Mouse (Mus musculus): Measurements from ENCODE around the gene Txndc8. TPM values are rescaled to one million over a fixed set of nuclear protein-coding genes. Genes with fewer than 3 reads are reported as not detected.
A peak's percentile ranks its signal among the peaks of the same experiment; 100 is the strongest.

The Txndc8 gene
- polyA plus RNA-seq, 1 experiment from 2014 or later: not detected

DNA sequence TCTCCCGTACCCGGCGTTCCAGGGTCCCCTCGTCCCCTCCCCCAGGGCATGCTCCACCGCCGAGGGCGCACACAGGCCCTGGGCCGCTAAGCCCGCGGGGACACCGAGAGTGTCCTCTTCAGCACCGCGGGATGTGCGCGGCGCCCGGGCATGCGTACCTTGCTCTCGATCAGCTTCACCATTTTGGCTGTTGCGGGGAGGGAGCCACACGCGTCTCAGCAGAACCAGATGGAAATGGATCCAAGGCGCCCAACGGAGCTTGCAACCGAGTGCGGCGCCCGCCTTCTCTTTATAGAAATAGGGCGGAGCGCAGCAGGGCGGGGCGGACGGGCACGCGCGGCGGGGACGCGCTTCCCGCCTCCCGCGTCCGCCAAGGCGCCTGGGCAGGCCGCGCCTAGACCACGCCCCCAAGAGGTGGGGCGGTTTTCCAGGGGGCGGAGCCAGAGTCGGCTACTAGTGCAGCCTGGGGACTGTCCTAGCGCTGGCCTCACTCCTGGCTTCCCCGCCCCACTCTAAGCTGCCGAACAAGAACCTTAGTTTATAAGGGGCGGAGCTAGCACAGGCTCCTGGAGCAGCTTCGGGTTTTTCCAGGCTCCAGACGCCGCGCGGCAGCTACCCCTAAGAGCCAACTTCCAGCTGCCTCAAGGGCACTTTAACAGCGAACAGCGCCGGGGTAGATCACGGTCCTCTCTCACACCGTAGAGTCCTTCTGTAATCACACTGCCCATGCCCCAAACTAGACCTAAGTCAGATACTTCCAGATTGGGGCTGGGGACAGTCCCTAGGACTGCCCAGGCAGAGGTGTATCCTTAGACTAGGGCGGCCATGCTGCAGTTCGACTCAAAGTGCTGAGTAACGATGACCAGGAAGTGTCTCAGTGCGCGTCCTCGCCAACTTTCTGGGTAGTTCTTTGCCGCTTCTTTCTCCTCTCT lies 52.6 kb downstream of the Txndc8 start, which contains the start of gene Txn1:
TSS of gene Txn1 (minus strand) at position 383 of the 932 bp plus-strand sequence.
- H3K9ac ChIP-seq: peak within 1 kb of the TSS; percentile 77
- peaks cover 14% of the 10 kb centered on the region for H3K4me1 ChIP-seq (ENCODE audit: insufficient read depth)
- ATAC-seq (ENCODE audit: insufficient read depth) (peak; percentile 99), DNase-seq (peak; percentile 100)
- WGBS: under 1% methylated on average over 71 of the region's 71 CpGs
- H3K9me3 ChIP-seq (ENCODE audit: low read depth, low read length): no peaks in the 10 kb centered on the region
- peak within 1 kb of the TSS; percentile 72 for H3K4me3 ChIP-seq (ENCODE audit: low read depth, low read length)
- H3K27me3 ChIP-seq (ENCODE audit: insufficient read depth, low read length): no peaks in the 10 kb centered on the region
- TF ChIP-seq CTCF (IDR thresholded peaks at IDR 0.05; ENCODE audit: low read depth): no peak
- H3K27ac ChIP-seq (ENCODE audit: low read depth): peak within 1 kb of the TSS; percentile 91
- peak within 1 kb of the TSS; percentile 79 for H3K4me2 ChIP-seq
- peaks cover 10% of the 10 kb centered on the region for H3K36me3 ChIP-seq (ENCODE audit: insufficient read depth)

DNA sequence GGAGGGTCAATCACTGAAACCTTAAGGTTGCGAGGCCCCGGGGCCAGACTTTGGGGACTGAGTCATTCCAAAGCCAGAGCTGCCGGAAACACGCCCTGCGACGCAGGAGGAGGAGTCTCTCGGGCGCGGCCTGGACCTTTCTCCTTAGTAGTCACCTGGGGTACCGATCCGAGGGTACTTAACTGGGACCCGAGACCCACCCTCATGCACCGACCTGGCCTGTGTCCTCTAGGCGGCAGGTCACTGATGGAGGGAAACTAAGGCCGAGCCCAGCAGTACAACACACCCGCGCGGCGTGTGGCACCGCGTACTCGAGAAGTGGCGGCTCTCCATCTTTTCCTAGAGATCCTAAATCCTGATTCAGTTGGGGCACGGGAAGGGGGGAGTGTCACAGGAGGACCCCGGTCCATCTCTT lies 53.4 kb downstream of the Txndc8 start:
- 0 out of 2 replicates have a peak, but pooled peaks have one; percentile 30 for TF ChIP-seq CTCF (IDR thresholded peaks at IDR 0.05; ENCODE audit: low read depth)
- Histone ChIP-seq H3K4me3 (ENCODE audit: low read depth, low read length) (peak overlapping the region; percentile 72), H3K9me3 (ENCODE audit: low read depth, low read length) (no peaks in the 10 kb centered on the region), H3K9ac (peak overlapping the region; percentile 77), H3K36me3 (ENCODE audit: insufficient read depth) (peaks cover 17% of the 10 kb centered on the region), H3K4me2 (peak overlapping the region; percentile 79), H3K27ac (ENCODE audit: low read depth) (peak overlapping the region; percentile 91), H3K4me1 (ENCODE audit: insufficient read depth) (peaks cover 14% of the 10 kb centered on the region), H3K27me3 (ENCODE audit: insufficient read depth, low read length) (no peaks in the 10 kb centered on the region)
- DNase-seq: peak; percentile 80
- ATAC-seq (ENCODE audit: insufficient read depth): peak; percentile 26
- under 1% methylated on average over 25 of the region's 25 CpGs for WGBS

- no peak for TF ChIP-seq CTCF (IDR thresholded peaks at IDR 0.05; ENCODE audit: low read depth)
- WGBS: 64% methylated on average over 8 of the region's 8 CpGs
- peak overlapping the region; percentile 79 for H3K4me2 ChIP-seq
- ATAC-seq (ENCODE audit: insufficient read depth): no peak
- no peaks in the 10 kb centered on the region for H3K27me3 ChIP-seq (ENCODE audit: insufficient read depth, low read length)
- H3K4me3 ChIP-seq (ENCODE audit: low read depth, low read length): peak overlapping the region; percentile 72
- no peak overlapping the region for H3K27ac ChIP-seq (ENCODE audit: low read depth)
- DNase-seq: no peak
- no peaks in the 10 kb centered on the region for H3K9me3 ChIP-seq (ENCODE audit: low read depth, low read length)
- H3K36me3 ChIP-seq (ENCODE audit: insufficient read depth): peaks cover 23% of the 10 kb centered on the region
- H3K4me1 ChIP-seq (ENCODE audit: insufficient read depth): peaks cover 14% of the 10 kb centered on the region
- H3K9ac ChIP-seq: peak overlapping the region; percentile 77
Measured at GRCm38 (mm10) chr4:57954991-57955390, 53.9 kb downstream of the Txndc8 start.

DNA sequence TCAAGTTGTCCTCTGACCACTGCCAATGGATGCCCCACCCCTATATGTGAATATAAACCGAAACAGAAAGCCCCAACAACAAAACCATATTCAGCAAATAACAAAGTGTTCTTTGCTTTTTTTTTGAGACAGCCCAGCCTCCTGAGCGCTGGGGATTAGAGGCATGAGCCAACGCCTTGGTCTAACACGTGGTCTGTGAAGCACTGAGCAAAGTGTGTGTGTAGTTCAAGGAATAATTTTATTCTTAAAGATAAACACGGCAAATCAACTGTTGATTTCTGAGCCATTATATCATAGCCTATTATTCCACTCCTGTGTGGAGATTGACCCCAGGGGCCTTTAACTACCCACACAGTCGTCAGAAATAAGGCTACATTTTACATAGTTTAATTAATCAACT lies 54.3 kb downstream of the Txndc8 start:
- ATAC-seq (ENCODE audit: insufficient read depth) (no peak), DNase-seq (no peak)
- Histone ChIP-seq H3K36me3 (ENCODE audit: insufficient read depth) (peaks cover 27% of the 10 kb centered on the region), H3K9me3 (ENCODE audit: low read depth, low read length) (no peaks in the 10 kb centered on the region), H3K27me3 (ENCODE audit: insufficient read depth, low read length) (no peaks in the 10 kb centered on the region), H3K27ac (ENCODE audit: low read depth) (no peak overlapping the region), H3K4me1 (ENCODE audit: insufficient read depth) (peaks cover 14% of the 10 kb centered on the region), H3K4me3 (ENCODE audit: low read depth, low read length) (peak overlapping the region; percentile 72), H3K4me2 (peak overlapping the region; percentile 79), H3K9ac (0 out of 2 replicates have a peak overlapping the region, but pooled peaks have one; percentile 77)
- 71% methylated on average over 6 of the region's 6 CpGs for WGBS
- no peak for TF ChIP-seq CTCF (IDR thresholded peaks at IDR 0.05; ENCODE audit: low read depth)

- peaks cover 34% of the 10 kb centered on the region for H3K36me3 ChIP-seq (ENCODE audit: insufficient read depth)
- peaks cover 14% of the 10 kb centered on the region for H3K4me1 ChIP-seq (ENCODE audit: insufficient read depth)
- H3K27ac ChIP-seq (ENCODE audit: low read depth): no peak overlapping the region
- DNase-seq (no peak), ATAC-seq (ENCODE audit: insufficient read depth) (no peak)
- H3K4me2 ChIP-seq: peak overlapping the region; percentile 79
- TF ChIP-seq CTCF (IDR thresholded peaks at IDR 0.05; ENCODE audit: low read depth): no peak
- H3K4me3 ChIP-seq (ENCODE audit: low read depth, low read length): no peak overlapping the region
- no peak overlapping the region for H3K9ac ChIP-seq
- WGBS: 90% methylated on average over 7 of the region's 7 CpGs
- no peaks in the 10 kb centered on the region for H3K27me3 ChIP-seq (ENCODE audit: insufficient read depth, low read length)
- no peaks in the 10 kb centered on the region for H3K9me3 ChIP-seq (ENCODE audit: low read depth, low read length)
Measured at GRCm38 (mm10) chr4:57953796-57954195, 55.1 kb downstream of the Txndc8 start.

DNA sequence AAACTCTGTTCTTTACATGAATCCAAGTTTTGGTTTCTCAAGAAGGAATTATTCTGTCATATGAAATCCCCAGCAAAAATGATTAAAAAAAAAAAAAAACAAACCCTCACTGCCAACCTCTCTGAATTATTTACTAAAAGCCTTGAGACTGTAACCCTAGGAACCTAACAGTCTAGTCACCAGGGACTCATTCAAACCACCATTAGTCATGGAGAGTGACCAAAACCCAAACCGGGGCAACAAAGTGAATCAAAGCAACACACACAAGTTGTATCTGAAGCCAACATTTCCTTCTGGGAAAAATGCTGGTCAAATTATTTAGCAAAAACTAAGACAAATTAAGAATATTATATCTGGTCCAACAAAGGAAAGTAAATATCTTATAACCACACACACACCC lies 56.0 kb downstream of the Txndc8 start:
- DNase-seq (no peak), ATAC-seq (ENCODE audit: insufficient read depth) (no peak)
- H3K4me2 ChIP-seq: no peak overlapping the region
- no peak overlapping the region for H3K27ac ChIP-seq (ENCODE audit: low read depth)
- H3K27me3 ChIP-seq (ENCODE audit: insufficient read depth, low read length): no peaks in the 10 kb centered on the region
- TF ChIP-seq CTCF (IDR thresholded peaks at IDR 0.05; ENCODE audit: low read depth): no peak
- no peak overlapping the region for H3K9ac ChIP-seq
- peaks cover 14% of the 10 kb centered on the region for H3K4me1 ChIP-seq (ENCODE audit: insufficient read depth)
- no peaks in the 10 kb centered on the region for H3K9me3 ChIP-seq (ENCODE audit: low read depth, low read length)
- WGBS: 85% methylated on average over 1 of the region's 1 CpGs
- H3K36me3 ChIP-seq (ENCODE audit: insufficient read depth): peaks cover 43% of the 10 kb centered on the region
- no peak overlapping the region for H3K4me3 ChIP-seq (ENCODE audit: low read depth, low read length)

GRCm38 (mm10) chr4:57952416-57952815 lies 56.5 kb downstream of the Txndc8 start:
- no peak overlapping the region for H3K4me3 ChIP-seq (ENCODE audit: low read depth, low read length)
- no peak overlapping the region for H3K27ac ChIP-seq (ENCODE audit: low read depth)
- H3K9ac ChIP-seq: no peak overlapping the region
- no peak for TF ChIP-seq CTCF (IDR thresholded peaks at IDR 0.05; ENCODE audit: low read depth)
- H3K9me3 ChIP-seq (ENCODE audit: low read depth, low read length): no peaks in the 10 kb centered on the region
- WGBS: 86% methylated on average over 3 of the region's 3 CpGs
- ATAC-seq (ENCODE audit: insufficient read depth) (no peak), DNase-seq (no peak)
- no peaks in the 10 kb centered on the region for H3K27me3 ChIP-seq (ENCODE audit: insufficient read depth, low read length)
- peaks cover 48% of the 10 kb centered on the region for H3K36me3 ChIP-seq (ENCODE audit: insufficient read depth)
- no peak overlapping the region for H3K4me2 ChIP-seq
- peaks cover 10% of the 10 kb centered on the region for H3K4me1 ChIP-seq (ENCODE audit: insufficient read depth)
